Mouse (Mus musculus): ENCODE measurements around the gene Efhd1.

- no peak for TF ChIP-seq CTCF (IDR thresholded peaks at IDR 0.05; ENCODE audit: low read depth, low read length)
- no peak for TF ChIP-seq POLR2A (IDR thresholded peaks at IDR 0.05; ENCODE audit: extremely low read depth, insufficient read depth, low read length)
These were observed 9.4 kb downstream of the Efhd1 start for GRCm38 (mm10) chr1:87273514-87273942.
